Mouse (Mus musculus): ENCODE measurements at regions not wholly inside any gene's neighbourhood (a gene's known extent, or its start where the extent isn't known, plus 50 kb on each side); places are given as distances from the start of the nearest gene placed in this dataset.
A peak's percentile ranks its signal among the peaks of the same experiment; 100 is the strongest.

GRCm38 (mm10) chr13:33721851-33722250 lies 60.6 kb downstream of the Serpinb6d start:
- no peak for DNase-seq

GRCm38 (mm10) chr13:33762293-33763125 lies 80.7 kb downstream of the Serpinb6e start:
- peak; percentile 51 for DNase-seq

DNA sequence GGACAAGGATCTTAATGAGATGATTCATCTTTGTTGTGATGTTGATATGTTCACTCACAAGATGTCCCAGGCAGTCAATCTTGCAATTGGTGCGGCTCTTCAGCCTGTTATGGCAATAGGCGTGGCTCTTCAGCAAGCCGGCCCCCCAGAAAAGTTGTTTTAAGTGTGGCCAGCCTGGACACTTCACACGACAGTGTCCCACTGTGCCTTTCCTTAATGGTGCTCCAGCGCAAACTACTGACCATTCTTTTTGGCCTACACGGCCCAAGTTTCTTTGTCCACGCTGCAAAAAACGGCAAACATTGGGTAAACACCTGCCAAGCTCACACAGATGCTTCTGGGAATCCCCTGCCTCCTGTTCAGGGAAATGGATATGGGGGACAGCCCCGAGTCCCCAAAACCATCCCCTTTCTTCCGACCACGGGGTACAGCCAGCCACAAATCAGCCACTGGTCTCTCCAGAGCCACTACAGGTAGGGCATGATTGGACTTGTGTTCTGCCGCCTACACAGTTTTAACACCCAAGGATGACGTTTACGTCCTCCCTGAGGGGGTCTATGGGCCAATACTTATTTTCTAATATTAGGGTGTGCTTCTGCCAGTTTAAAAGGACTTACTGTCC lies 79.8 kb downstream of the Serpinb6e start:
- no peak for DNase-seq

All from thymus, postnatal 4 days (tissue).